Mouse (Mus musculus) kidney, postnatal 36 days (tissue): ENCODE data around the gene Szt2.

Experiments used
- DNase-seq, 2 experiments: peaks; one replicate each; pipeline ENCODE4 v3.0.0; 2021 to 2022; ENCODE audit warnings: mixed read lengths in 2 of 2

Gene Szt2

GRCm38 (mm10) chr4:118410871-118411270, 1.8 kb upstream of the Szt2 start:
- DNase-seq, result no peak

GRCm38 (mm10) chr4:118402701-118403100, 6.4 kb downstream of the Szt2 start:
- peak; percentile 13 to 48 for DNase-seq

- no peak for DNase-seq
These were observed 7.2 kb downstream of the Szt2 start for GRCm38 (mm10) chr4:118401918-118402317.

GRCm38 (mm10) chr4:118401421-118401820, 7.7 kb downstream of the Szt2 start:
- no peak for DNase-seq

GRCm38 (mm10) chr4:118398400-118398799, 10.7 kb downstream of the Szt2 start:
- no peak for DNase-seq

- peak; percentile 21 to 45 for DNase-seq
These were observed 12.6 kb downstream of the Szt2 start for GRCm38 (mm10) chr4:118396433-118396832.

GRCm38 (mm10) chr4:118395289-118395688, 13.8 kb downstream of the Szt2 start:
- DNase-seq, result no peak

- no peak for DNase-seq
These were observed 14.6 kb downstream of the Szt2 start for GRCm38 (mm10) chr4:118394505-118394904.

GRCm38 (mm10) chr4:118390146-118390545, 18.9 kb downstream of the Szt2 start:
- no peak for DNase-seq

GRCm38 (mm10) chr4:118387316-118387715, 21.8 kb downstream of the Szt2 start:
- no peak for DNase-seq

GRCm38 (mm10) chr4:118383271-118383670, 25.8 kb downstream of the Szt2 start:
- DNase-seq, result no peak

GRCm38 (mm10) chr4:118375999-118376398, 33.1 kb downstream of the Szt2 start:
- DNase-seq, result no peak

GRCm38 (mm10) chr4:118371822-118372221, 37.3 kb downstream of the Szt2 start:
- no peak for DNase-seq

GRCm38 (mm10) chr4:118368616-118369015, 40.5 kb downstream of the Szt2 start:
- DNase-seq, result no peak

GRCm38 (mm10) chr4:118367551-118367950, 41.5 kb downstream of the Szt2 start:
- no peak for DNase-seq

GRCm38 (mm10) chr4:118365991-118366390, 43.1 kb downstream of the Szt2 start:
- peak in 1 of 2 experiments; percentile 38 for DNase-seq

GRCm38 (mm10) chr4:118364641-118365040, 44.4 kb downstream of the Szt2 start:
- peak; percentile 84 to 85 for DNase-seq

- no peak for DNase-seq
These were observed 45.1 kb downstream of the Szt2 start for GRCm38 (mm10) chr4:118363985-118364384.

- DNase-seq, result peak; percentile 36 to 73
These were observed 46.2 kb downstream of the Szt2 start for GRCm38 (mm10) chr4:118362879-118363278.

- DNase-seq, result no peak
These were observed 47.6 kb downstream of the Szt2 start for GRCm38 (mm10) chr4:118361451-118361850.

- peak; percentile 81 to 90 for DNase-seq
These were observed 49.0 kb downstream of the Szt2 start for GRCm38 (mm10) chr4:118359896-118360720.

- no peak for DNase-seq
These were observed 49.7 kb downstream of the Szt2 start for GRCm38 (mm10) chr4:118359211-118359895.

GRCm38 (mm10) chr4:118358159-118358895, 50.7 kb downstream of the Szt2 start:
- DNase-seq, result peak in 1 of 2 experiments; percentile 45
